Mouse (Mus musculus): Measurements from ENCODE around the gene Ube2o.
A peak's percentile ranks its signal among the peaks of the same experiment; 100 is the strongest.

- peak; percentile 20; the same call in 1 of the 2 replicates for TF ChIP-seq CTCF (IDR thresholded peaks at IDR 0.05; ENCODE audit: extremely low read depth, insufficient read length, insufficient replicate concordance, low read depth, low read length)
- TF ChIP-seq POLR2A (IDR thresholded peaks at IDR 0.05; ENCODE audit: low read depth, low read length) = no peak
Measured at GRCm38 (mm10) chr11:116627072-116628020, 46.1 kb upstream of the Ube2o start.

Data from small intestine, adult 2 months (tissue).